Mouse (Mus musculus): Measurements from ENCODE around the gene Tusc2.

DNA sequence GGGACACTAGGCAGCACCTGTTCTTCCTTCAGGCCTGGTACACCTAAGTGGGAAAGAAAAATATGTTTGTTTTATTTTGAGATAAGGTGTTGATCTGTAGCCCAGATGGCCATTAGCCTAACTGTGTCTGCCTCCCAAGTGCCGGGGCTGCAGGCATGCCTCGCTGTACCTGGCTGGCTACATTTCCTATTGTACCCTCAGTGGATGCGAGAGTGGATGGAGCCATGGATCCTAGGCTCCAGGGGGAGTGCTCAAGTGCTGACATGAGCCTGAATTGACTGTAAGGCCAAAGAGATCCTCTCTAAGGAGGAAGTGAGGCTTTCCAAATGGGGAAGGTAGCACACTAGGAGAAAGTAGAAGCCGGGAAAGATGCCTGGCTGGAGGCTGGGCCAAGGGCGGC, 15.1 kb upstream of the Tusc2 start:
- TF ChIP-seq POLR2A (IDR thresholded peaks at IDR 0.05; ENCODE audit: low read depth, low read length) (no peak), CTCF (conservative IDR thresholded peaks at IDR 0.05; ENCODE audit: insufficient read depth, insufficient read length, low read depth, low read length) (no peak)

All from kidney, adult 2 months (tissue).